Comparison of ENCODE assay signal across 7 mouse cellular contexts in genomic region chr5:73379908-73380307, GRCm38 (mm10). TPM values are rescaled to one million over a fixed set of nuclear protein-coding genes. Genes with fewer than 3 reads are reported as not detected.
DNase-seq lines count a peak whose midpoint lies in the region; ATAC-seq lines count a peak whose summit lies in the region.

No protein-coding gene starts in this region.

- no peak overlapping the region for H3K4me2 ChIP-seq in midbrain, embryonic 13.5 days (replicated peaks)

- H3K27me3 ChIP-seq in embryonic facial prominence, embryonic 10.5 days (replicated peaks; ENCODE audit: low read depth, poor library complexity, severe bottlenecking): peaks cover 16% of the 10 kb centered on the region
- peaks cover 10% of the 10 kb centered on the region for H3K27me3 ChIP-seq in limb, embryonic 10.5 days (ENCODE audit: low read depth, poor library complexity, severe bottlenecking)
- peaks cover 26% of the 10 kb centered on the region for H3K27me3 ChIP-seq in midbrain, embryonic 13.5 days

- H3K4me1 ChIP-seq in embryonic facial prominence, embryonic 10.5 days: peaks cover 6% of the 10 kb centered on the region
- H3K4me1 ChIP-seq in limb, embryonic 10.5 days: no peaks in the 10 kb centered on the region
- H3K4me1 ChIP-seq in midbrain, embryonic 13.5 days (replicated peaks): peaks cover 17% of the 10 kb centered on the region

- H3K9ac ChIP-seq in midbrain, embryonic 13.5 days (replicated peaks): no peak overlapping the region

- DNase-seq in adrenal gland, postnatal 14 days: peak; percentile 91
- peak; percentile 85 for DNase-seq in embryonic facial prominence, embryonic 10.5 days (ENCODE audit: low spot score)
- peak; percentile 79 to 95 for DNase-seq in heart, adult 18-20 months
- DNase-seq in kidney, adult 11 months: peak; percentile 51
- DNase-seq in limb, embryonic 10.5 days (ENCODE audit: low spot score): peak; percentile 91
- peak; percentile 88 to 93 for DNase-seq in spleen, postnatal 10 days (ENCODE audit: low spot score in 2 of 2)

- no peaks in the 10 kb centered on the region for H3K36me3 ChIP-seq in embryonic facial prominence, embryonic 10.5 days (replicated peaks)
- H3K36me3 ChIP-seq in limb, embryonic 10.5 days: no peaks in the 10 kb centered on the region
- H3K36me3 ChIP-seq in midbrain, embryonic 13.5 days: no peaks in the 10 kb centered on the region

- H3K27ac ChIP-seq in embryonic facial prominence, embryonic 10.5 days (replicated peaks): no peak overlapping the region
- H3K27ac ChIP-seq in limb, embryonic 10.5 days: no peak overlapping the region
- no peak overlapping the region for H3K27ac ChIP-seq in midbrain, embryonic 13.5 days

- no peaks in the 10 kb centered on the region for H3K9me3 ChIP-seq in embryonic facial prominence, embryonic 10.5 days
- no peaks in the 10 kb centered on the region for H3K9me3 ChIP-seq in limb, embryonic 10.5 days (replicated peaks)
- no peaks in the 10 kb centered on the region for H3K9me3 ChIP-seq in midbrain, embryonic 13.5 days

- H3K4me3 ChIP-seq in embryonic facial prominence, embryonic 10.5 days: no peak overlapping the region
- no peak overlapping the region for H3K4me3 ChIP-seq in limb, embryonic 10.5 days
- H3K4me3 ChIP-seq in midbrain, embryonic 13.5 days (replicated peaks): no peak overlapping the region

- WGBS in embryonic facial prominence, embryonic 10.5 days: 32% methylated on average over 3 of the region's 3 CpGs
- WGBS in limb, embryonic 10.5 days: 29% methylated on average over 3 of the region's 3 CpGs
- WGBS in midbrain, embryonic 13.5 days: 36% methylated on average over 3 of the region's 3 CpGs

- ATAC-seq in midbrain, embryonic 13.5 days: peak; percentile 77

RNA-seq across cellular contexts. Expression of gene Cwh43, which starts 26.0 kb away (rescaled TPM):
- total RNA-seq in adrenal gland, postnatal 14 days (2021): not detected in 2 replicates
- polyA plus RNA-seq in embryonic facial prominence, embryonic 10.5 days (2016; fragmentation: Nextera tagmentation; extraction: Ambion mirVana): not detected in 2 replicates
- not detected for total RNA-seq in heart, adult 18-20 months (2021)
- not detected in 2 replicates for polyA plus RNA-seq in limb, embryonic 10.5 days (2016; fragmentation: Nextera tagmentation; extraction: Ambion mirVana)
- polyA plus RNA-seq in midbrain, embryonic 13.5 days (2015; fragmentation: Nextera tagmentation; extraction: Ambion mirVana): 0.35 TPM in 1 of 2 replicates, not detected in the other

RNA-seq across cellular contexts. Expression of gene Ociad2, which starts 39.1 kb away (rescaled TPM):
- total RNA-seq in adrenal gland, postnatal 14 days (2021): 12.6 and 20.6 TPM in 2 replicates
- polyA plus RNA-seq in embryonic facial prominence, embryonic 10.5 days (2016; fragmentation: Nextera tagmentation; extraction: Ambion mirVana): 7.1 and 9.4 TPM in 2 replicates
- 10 to 100 TPM; 12.9 to 13.5 TPM for total RNA-seq in heart, adult 18-20 months (2021)
- 6.0 and 6.6 TPM in 2 replicates for polyA plus RNA-seq in limb, embryonic 10.5 days (2016; fragmentation: Nextera tagmentation; extraction: Ambion mirVana)
- 22.8 and 24.5 TPM in 2 replicates for polyA plus RNA-seq in midbrain, embryonic 13.5 days (2015; fragmentation: Nextera tagmentation; extraction: Ambion mirVana)
